Mouse (Mus musculus) stomach, embryonic 15.5 days (tissue): ENCODE results near the gene Rnf181. TPM values are rescaled to one million over a fixed set of nuclear protein-coding genes. Genes with fewer than 3 reads are reported as not detected.
A peak's percentile ranks its signal among the peaks of the same experiment; 100 is the strongest.

Experiments used
- ATAC-seq: fragments of 200-750 bp; cut with Nextera tagmentation; 2 replicates; pipeline ENCODE4 v1.8.0; 2017; ENCODE audit warnings: low read depth, moderate number of reproducible peaks, moderate TSS enrichment; ENCODE audit not compliant: insufficient read depth, low FRiP score
- H3K27ac ChIP-seq: fragments of 300-500 bp; sonication (generic); 2 replicates; pipeline ENCODE4 v1.5.1; 2015; ENCODE audit warnings: mild to moderate bottlenecking, inconsistent platforms
- H3K27me3 ChIP-seq: fragments of 300-500 bp; sonication (generic); replicated peaks from 2 replicates; pipeline ENCODE4 v1.6.1; 2015; ENCODE audit warnings: inconsistent platforms
- H3K36me3 ChIP-seq: fragments of 300-500 bp; sonication (generic); 2 replicates; pipeline ENCODE4 v1.6.1; 2015; ENCODE audit warnings: inconsistent platforms
- H3K4me1 ChIP-seq: fragments of 300-500 bp; sonication (generic); 2 replicates; pipeline ENCODE4 v1.6.1; 2015; ENCODE audit warnings: inconsistent platforms
- H3K4me2 ChIP-seq: fragments of 300-500 bp; sonication (generic); 2 replicates; pipeline ENCODE4 v1.6.1; 2015; ENCODE audit warnings: mild to moderate bottlenecking, inconsistent platforms
- H3K4me3 ChIP-seq: fragments of 300-500 bp; sonication (generic); replicated peaks from 2 replicates; pipeline ENCODE4 v1.5.1; 2015; ENCODE audit warnings: inconsistent platforms
- H3K9ac ChIP-seq: fragments of 300-500 bp; sonication (generic); 2 replicates; pipeline ENCODE4 v1.6.1; 2015; ENCODE audit warnings: inconsistent platforms
- H3K9me3 ChIP-seq: fragments of 300-500 bp; sonication (generic); 2 replicates; pipeline ENCODE4 v1.6.1; 2016; ENCODE audit warnings: inconsistent platforms
- WGBS: fragments of 180-500 bp; shearing (Covaris S2); methylation state at CpG from one replicate; pipeline ENCODE4 v1.1.7; 2015; 5-methylcytosine and 5-hydroxymethylcytosine counted together
- polyA plus RNA-seq: library from polyadenylated mRNA; unstranded; fragments of >200 nt; fragmentation: Nextera tagmentation; extraction: Ambion mirVana; gene quantifications from 2 replicates; pipeline ENCODE4 v1.2.1, GENCODE M21; 2015

Gene Rnf181
- polyA plus RNA-seq, 1 experiment from 2014 or later = 123 TPM

DNA sequence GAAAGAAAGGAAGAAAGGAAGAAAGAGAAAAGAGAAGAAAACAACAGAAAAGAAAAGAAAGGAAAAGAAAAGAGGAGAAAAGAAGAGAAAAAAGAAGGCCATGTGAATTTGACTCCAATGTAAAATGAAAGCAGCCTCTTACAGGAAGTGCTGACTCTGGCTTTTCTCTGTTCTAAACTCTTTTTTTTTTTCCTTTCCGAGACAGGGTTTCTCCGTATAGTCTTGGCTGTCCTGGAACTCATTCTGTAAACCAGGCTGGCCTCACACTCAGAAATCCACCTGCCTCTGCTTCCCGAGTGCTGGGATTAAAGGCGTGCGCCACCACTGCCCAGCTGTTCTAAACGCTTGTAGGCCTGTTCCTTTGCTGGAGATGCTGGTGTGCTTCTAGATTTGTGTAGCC is 15.7 kb upstream of the Rnf181 start:
- no peak overlapping the region for H3K4me2 ChIP-seq
- H3K27ac ChIP-seq = no peak overlapping the region
- peaks cover 3% of the 10 kb centered on the region; the same call in 1 of the 2 replicates for H3K4me1 ChIP-seq
- H3K9me3 ChIP-seq = no peaks in the 10 kb centered on the region
- no peak overlapping the region for H3K9ac ChIP-seq
- no peak overlapping the region for H3K4me3 ChIP-seq
- H3K36me3 ChIP-seq = peaks cover 28% of the 10 kb centered on the region
- WGBS = 74% methylated on average over 6 of the region's 6 CpGs
- no peak for ATAC-seq
- no peaks in the 10 kb centered on the region for H3K27me3 ChIP-seq

DNA sequence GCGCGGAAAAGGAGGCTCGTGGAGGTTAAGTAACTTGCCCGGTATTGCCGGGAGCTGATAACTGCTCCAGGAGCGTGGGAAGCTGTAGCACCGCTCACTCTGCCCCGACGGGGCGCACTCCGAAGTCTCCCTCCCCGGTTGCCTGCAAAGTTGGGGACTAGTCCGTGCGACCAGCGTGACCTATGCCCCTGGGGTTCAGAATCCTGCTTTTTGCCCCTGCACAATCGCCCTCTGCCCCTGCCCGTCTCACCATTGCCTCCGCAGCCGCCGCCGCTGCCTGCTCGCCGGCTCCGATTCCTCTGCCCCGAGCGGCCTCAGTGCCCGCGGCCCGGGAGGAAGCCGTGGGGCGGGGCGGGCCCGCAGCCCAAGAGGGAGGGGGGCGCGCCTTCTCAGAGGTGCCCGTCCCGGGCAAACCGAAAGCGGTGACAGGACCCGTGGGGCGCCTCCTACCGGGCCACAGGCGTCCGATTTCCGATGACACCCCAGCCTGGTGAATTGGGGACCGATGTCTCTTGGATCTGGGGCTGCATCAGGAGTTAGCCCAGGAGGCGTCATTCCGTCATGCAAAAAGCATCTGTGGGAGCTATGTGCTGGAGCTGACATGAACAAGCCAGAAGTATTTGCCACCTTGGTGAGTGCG is 13.5 kb upstream of the Rnf181 start, which contains the start of gene Vamp5:
Gene Vamp5 (minus strand): TSS at position 338 of the 640 bp plus-strand sequence.
- Histone ChIP-seq H3K4me1 (peaks cover 3% of the 10 kb centered on the region; the same call in 1 of the 2 replicates), H3K9me3 (no peaks in the 10 kb centered on the region), H3K4me3 (peak within 1 kb of the TSS; percentile 51), H3K27me3 (no peaks in the 10 kb centered on the region), H3K4me2 (peak within 1 kb of the TSS; percentile 72), H3K9ac (peak within 1 kb of the TSS; percentile 17; the same call in 1 of the 2 replicates), H3K27ac (peak within 1 kb of the TSS; percentile 48; the same call in 1 of the 2 replicates), H3K36me3 (peaks cover 11% of the 10 kb centered on the region)
- 1% methylated on average over 45 of the region's 49 CpGs for WGBS
- ATAC-seq = peak; percentile 85

DNA sequence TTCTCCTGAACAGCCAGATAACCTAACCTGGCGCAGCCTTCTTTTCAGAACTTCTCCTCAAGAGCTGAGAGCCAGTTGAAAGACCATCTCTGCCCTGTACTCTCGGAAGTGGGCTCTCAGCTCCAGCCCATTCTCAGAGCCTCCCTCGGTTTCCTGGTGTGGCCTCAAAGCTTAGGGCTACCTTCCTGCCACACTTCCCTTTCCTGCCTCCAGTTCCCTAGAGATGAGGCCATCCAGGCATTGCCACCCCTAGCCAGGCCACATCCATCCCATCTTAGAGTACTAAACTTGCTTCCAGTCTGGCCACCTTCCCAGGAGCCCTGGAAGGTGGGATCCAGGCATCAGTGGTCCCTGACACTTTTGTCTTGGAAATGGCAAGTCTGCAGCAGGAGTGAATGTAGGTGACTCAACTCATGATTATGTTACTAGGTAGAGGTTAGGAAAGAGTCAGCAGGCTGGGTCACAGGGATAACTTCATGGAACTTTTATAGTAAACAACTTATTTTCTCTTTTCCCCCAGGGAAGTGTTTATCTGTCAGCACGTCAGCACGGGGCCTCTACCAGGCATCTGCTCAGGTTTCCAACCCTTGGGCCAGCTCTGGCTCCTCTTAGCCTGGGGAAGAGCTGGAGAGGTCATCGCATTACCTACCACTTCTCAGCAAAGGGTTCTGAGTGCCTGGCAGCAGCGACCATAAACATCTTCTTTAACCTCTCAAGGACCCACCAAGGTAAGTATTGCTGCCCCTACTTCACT is 12.8 kb upstream of the Rnf181 start:
- H3K9me3 ChIP-seq = no peaks in the 10 kb centered on the region
- peaks cover 3% of the 10 kb centered on the region; the same call in 1 of the 2 replicates for H3K4me1 ChIP-seq
- peak overlapping the region; percentile 48; the same call in 1 of the 2 replicates for H3K27ac ChIP-seq
- ATAC-seq = no peak
- H3K4me2 ChIP-seq = peak overlapping the region; percentile 72
- H3K4me3 ChIP-seq = peak overlapping the region; percentile 51
- peak overlapping the region; percentile 17; the same call in 1 of the 2 replicates for H3K9ac ChIP-seq
- H3K36me3 ChIP-seq = peaks cover 4% of the 10 kb centered on the region; the same call in 1 of the 2 replicates
- 44% methylated on average over 7 of the region's 7 CpGs for WGBS
- H3K27me3 ChIP-seq = no peaks in the 10 kb centered on the region

DNA sequence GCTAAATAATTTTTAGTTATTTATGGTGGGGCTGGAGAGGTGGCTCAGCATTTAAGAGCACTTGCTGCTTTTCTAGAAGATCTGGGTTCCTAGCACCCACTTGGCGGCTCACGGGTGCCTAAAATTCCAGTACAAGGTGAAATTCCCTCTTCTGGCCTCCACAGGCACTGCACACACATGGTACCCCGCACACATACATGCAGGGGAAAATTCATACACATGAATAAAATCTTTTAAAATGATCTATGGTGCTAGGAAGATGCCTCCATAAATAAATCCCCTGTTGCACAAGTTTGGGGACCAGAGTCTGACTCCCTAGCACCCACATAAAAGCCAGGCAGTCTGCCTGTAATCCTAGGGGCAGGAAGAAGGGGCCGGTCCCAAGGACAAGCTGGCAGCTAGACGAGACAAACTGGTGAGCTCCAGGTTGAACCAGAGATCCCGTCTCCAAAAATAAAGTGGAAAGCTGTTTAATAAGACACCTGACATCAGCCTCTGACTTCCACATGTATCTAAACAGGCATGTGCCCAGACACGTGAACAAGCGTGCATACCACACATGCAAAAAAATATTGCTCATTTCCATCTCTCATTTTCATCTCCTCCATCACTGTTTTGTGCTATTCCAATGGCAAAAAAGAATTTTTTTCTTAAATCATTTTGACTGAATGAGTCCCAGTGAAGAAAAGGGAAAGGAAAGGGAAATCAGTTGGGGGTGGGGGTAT is 11.9 kb upstream of the Rnf181 start:
- H3K4me1 ChIP-seq = peaks cover 8% of the 10 kb centered on the region; the same call in 1 of the 2 replicates
- no peaks in the 10 kb centered on the region for H3K27me3 ChIP-seq
- 85% methylated on average over 8 of the region's 8 CpGs for WGBS
- 0 out of 2 replicates have a peak overlapping the region, but pooled peaks have one; percentile 72 for H3K4me2 ChIP-seq
- H3K4me3 ChIP-seq = no peak overlapping the region
- no peak overlapping the region for H3K27ac ChIP-seq
- no peaks in the 10 kb centered on the region for H3K9me3 ChIP-seq
- H3K36me3 ChIP-seq = no peaks in the 10 kb centered on the region
- ATAC-seq = no peak
- no peak overlapping the region for H3K9ac ChIP-seq

DNA sequence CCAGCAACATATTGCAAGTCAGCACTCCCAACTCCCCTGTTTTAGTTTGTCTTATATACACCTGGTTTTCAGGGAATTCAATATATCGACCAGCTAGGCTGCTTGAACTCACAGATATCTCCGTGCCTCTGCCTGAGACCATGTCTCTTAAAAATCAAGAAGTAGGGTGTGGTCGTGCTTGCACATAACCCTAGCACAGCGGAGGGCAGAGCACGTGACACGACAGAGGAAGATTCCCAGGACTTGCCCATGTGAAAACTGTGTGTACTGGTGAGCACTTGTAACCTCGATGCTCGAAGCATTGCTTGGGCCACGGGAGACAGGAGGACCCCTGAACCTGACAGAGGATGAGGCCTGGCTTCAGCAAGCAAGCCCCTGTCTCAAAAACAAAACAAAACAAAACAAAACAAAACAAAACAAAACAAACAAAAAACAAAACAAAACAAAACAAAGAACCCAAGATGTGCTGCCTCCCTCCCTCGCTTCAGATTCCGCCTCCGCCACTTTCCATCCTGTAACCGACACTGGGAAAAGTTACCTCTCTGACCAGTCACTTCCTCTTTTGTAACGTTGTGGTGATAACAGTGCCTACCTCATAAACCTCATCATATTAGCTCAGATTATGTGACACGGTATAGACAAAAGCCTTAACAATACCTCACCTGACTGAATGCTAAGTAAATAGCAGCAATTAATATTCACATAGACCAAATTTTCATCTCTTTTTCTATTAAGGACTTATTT is 8.2 kb upstream of the Rnf181 start:
- H3K9ac ChIP-seq = no peak overlapping the region
- H3K36me3 ChIP-seq = no peaks in the 10 kb centered on the region
- no peak overlapping the region for H3K4me2 ChIP-seq
- no peaks in the 10 kb centered on the region for H3K9me3 ChIP-seq
- ATAC-seq = peak; percentile 54; the same call in 1 of the 2 replicates
- H3K4me1 ChIP-seq = peaks cover 7% of the 10 kb centered on the region
- WGBS = 68% methylated on average over 15 of the region's 15 CpGs
- H3K27me3 ChIP-seq = no peaks in the 10 kb centered on the region
- no peak overlapping the region for H3K4me3 ChIP-seq
- no peak overlapping the region for H3K27ac ChIP-seq

DNA sequence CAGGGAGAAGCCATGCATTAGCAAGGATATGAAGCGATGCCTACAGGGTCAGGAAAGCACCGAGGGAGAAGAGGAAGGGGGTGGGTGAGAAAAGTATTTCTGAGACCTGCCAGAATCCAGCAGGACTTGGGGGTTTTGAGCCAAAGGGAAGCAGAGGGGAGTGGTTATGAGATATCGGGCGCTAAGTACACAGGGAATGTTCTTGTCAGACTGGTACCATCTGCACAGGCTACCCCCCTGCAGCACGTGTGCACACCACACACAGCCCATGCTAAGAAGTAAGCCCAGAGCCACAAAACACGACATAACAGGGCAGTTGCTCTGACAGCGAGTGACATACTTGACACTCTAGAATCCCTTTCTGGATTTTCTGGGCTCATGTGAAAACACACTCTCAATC is 7.5 kb upstream of the Rnf181 start:
- H3K4me2 ChIP-seq = no peak overlapping the region
- H3K36me3 ChIP-seq = no peaks in the 10 kb centered on the region
- peak; percentile 47; the same call in 1 of the 2 replicates for ATAC-seq
- WGBS = 39% methylated on average over 7 of the region's 7 CpGs
- no peak overlapping the region for H3K4me3 ChIP-seq
- H3K27me3 ChIP-seq = no peaks in the 10 kb centered on the region
- H3K27ac ChIP-seq = no peak overlapping the region
- H3K9ac ChIP-seq = no peak overlapping the region
- no peaks in the 10 kb centered on the region for H3K9me3 ChIP-seq
- H3K4me1 ChIP-seq = peaks cover 12% of the 10 kb centered on the region

DNA sequence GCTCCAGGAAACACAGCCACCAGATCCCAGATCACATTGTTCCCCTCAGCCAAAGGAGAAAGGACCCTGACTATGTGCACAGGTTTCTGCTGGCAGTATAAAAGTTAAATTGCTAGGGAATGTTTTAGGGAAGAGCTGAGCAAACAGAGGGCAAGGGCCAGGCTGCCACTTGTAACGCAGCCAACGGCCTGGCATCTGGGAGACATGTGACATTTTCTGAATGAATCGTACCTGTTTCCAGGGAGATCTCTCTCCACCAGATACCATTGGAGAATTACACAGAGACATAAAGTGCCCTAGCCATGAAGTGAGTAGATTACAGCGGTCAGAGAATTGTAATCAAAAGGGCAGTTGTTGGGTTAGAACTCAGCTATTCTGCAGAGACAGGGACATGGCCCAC is 6.4 kb upstream of the Rnf181 start:
- 77% methylated on average over 4 of the region's 4 CpGs for WGBS
- H3K4me3 ChIP-seq = no peak overlapping the region
- H3K27ac ChIP-seq = no peak overlapping the region
- H3K4me2 ChIP-seq = no peak overlapping the region
- ATAC-seq = no peak
- H3K4me1 ChIP-seq = peaks cover 12% of the 10 kb centered on the region
- H3K27me3 ChIP-seq = no peaks in the 10 kb centered on the region
- no peaks in the 10 kb centered on the region for H3K9me3 ChIP-seq
- no peaks in the 10 kb centered on the region for H3K36me3 ChIP-seq
- no peak overlapping the region for H3K9ac ChIP-seq

DNA sequence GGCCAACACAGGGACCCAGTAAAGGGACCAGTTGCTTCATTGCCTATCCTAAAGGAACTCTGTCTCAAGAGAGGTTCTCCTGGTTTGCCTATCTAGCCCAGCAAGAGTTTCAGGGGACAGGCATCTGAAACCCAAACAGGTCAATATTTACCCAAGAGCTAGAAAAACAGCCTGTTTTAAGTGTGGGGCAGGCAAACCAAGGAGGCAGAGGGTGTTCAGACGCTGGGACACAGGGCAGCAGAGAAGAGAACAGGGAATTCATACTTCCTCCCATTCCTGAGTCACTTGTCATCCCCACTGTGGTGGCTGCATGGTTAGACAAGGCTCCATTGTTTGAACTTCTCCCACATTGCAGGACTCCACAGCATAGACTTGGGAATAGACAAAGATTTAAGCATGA is 4.8 kb upstream of the Rnf181 start:
- no peaks in the 10 kb centered on the region for H3K36me3 ChIP-seq
- 20% methylated on average over 1 of the region's 1 CpGs for WGBS
- no peak overlapping the region for H3K4me2 ChIP-seq
- no peaks in the 10 kb centered on the region for H3K9me3 ChIP-seq
- ATAC-seq = 0 out of 2 replicates have a peak, but pooled peaks have one; percentile 57
- no peak overlapping the region for H3K4me3 ChIP-seq
- H3K27ac ChIP-seq = peak overlapping the region; percentile 79
- H3K27me3 ChIP-seq = no peaks in the 10 kb centered on the region
- H3K4me1 ChIP-seq = peaks cover 12% of the 10 kb centered on the region
- H3K9ac ChIP-seq = no peak overlapping the region

DNA sequence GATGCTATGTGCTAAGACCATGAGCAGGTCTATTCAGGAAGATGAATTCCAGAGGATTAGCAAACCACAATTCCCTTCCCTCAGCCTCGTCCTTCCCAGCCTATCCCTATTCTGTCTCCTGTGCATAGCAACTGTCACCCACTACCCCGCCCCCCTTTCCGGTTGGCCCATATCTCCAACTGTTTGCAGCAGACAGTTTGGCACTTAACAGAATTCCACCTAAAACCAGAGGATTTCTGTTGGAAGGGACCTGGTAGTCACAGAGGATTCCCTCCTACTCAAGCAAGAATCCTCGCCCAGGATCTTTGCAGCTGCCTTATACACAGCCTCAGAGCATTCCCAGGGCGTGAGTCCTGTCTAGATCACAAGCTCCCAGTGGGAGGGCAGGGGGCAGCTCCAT is 4.4 kb upstream of the Rnf181 start:
- Histone ChIP-seq H3K9me3 (no peaks in the 10 kb centered on the region), H3K4me2 (no peak overlapping the region; the same call in 1 of the 2 replicates), H3K27me3 (no peaks in the 10 kb centered on the region), H3K36me3 (no peaks in the 10 kb centered on the region), H3K9ac (no peak overlapping the region), H3K4me3 (no peak overlapping the region), H3K27ac (peak overlapping the region; percentile 79), H3K4me1 (peaks cover 12% of the 10 kb centered on the region)
- 38% methylated on average over 5 of the region's 5 CpGs for WGBS
- ATAC-seq = 0 out of 2 replicates have a peak, but pooled peaks have one; percentile 11

DNA sequence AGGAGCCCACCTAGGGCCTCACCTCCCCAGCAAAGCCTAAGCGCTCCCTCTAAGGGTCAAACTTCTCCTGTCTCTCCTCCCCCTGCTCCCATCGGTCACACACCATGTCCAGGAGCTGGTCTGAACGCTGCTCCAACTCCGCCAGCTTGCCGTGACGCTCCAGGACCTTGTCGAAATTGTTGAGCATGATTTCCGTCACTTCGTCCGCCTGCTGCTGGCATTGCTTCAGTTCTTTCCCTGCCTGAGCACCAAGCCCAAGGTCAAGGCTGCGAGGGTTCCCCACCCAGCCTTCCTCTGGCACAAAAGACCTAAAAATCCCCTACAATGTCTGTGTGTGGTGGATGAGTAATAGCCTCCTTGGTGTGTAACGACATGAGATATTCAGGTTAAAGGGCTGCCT is 3.3 kb upstream of the Rnf181 start:
- Histone ChIP-seq H3K27me3 (no peaks in the 10 kb centered on the region), H3K36me3 (no peaks in the 10 kb centered on the region), H3K27ac (no peak overlapping the region), H3K4me3 (no peak overlapping the region), H3K4me2 (no peak overlapping the region), H3K9ac (no peak overlapping the region), H3K4me1 (peaks cover 12% of the 10 kb centered on the region), H3K9me3 (no peaks in the 10 kb centered on the region)
- no peak for ATAC-seq
- 75% methylated on average over 12 of the region's 12 CpGs for WGBS

DNA sequence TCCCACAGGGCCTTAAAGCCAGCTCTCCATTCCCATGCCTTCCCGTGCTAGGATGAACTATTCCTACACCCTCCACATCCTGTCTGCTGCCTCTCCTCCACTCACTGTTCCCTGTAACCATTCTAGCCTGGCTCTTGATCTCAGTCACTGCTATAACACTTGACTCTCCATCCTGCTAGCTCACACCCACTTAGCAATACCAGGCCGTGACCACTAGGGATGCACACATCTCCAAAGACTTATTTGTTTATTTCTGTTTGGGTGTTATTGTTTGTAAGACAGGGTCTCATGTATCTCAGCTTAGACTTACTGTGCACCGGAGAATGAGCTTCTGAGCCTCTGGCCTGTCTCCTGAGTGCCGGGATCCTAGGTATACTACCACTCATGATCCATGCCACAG is 2.8 kb upstream of the Rnf181 start:
- Histone ChIP-seq H3K4me2 (no peak overlapping the region), H3K9me3 (no peaks in the 10 kb centered on the region), H3K27ac (no peak overlapping the region), H3K4me1 (peaks cover 12% of the 10 kb centered on the region), H3K9ac (no peak overlapping the region), H3K27me3 (no peaks in the 10 kb centered on the region), H3K4me3 (no peak overlapping the region), H3K36me3 (no peaks in the 10 kb centered on the region)
- WGBS = 77% methylated on average over 4 of the region's 4 CpGs
- ATAC-seq = no peak
